Mouse (Mus musculus): ENCODE data around the gene Kcnb1. TPM values are rescaled to one million over a fixed set of nuclear protein-coding genes. Genes with fewer than 3 reads are reported as not detected.

The Kcnb1 gene
- total and polyA plus RNA-seq, 2 experiments from 2014 or later: 1.7 to 4.8 TPM

- 0 out of 2 replicates have a peak overlapping the region, but pooled peaks have one; percentile 22 for H3K27ac ChIP-seq (ENCODE audit: low read depth)
- 43% methylated on average over 10 of the region's 10 CpGs for WGBS
- no peaks in the 10 kb centered on the region; the same call in 1 of the 2 replicates for H3K4me1 ChIP-seq (ENCODE audit: control insufficient read depth, insufficient read depth)
- H3K9me3 ChIP-seq (replicated peaks; ENCODE audit: control insufficient read depth, low read length): 0 out of 2 replicates have a peak, but pooled peaks cover 3% of the 10 kb centered on the region
- ATAC-seq (ENCODE audit: insufficient read depth, low read depth) (peak; percentile 24; the same call in 1 of the 2 replicates), DNase-seq (ENCODE audit: low spot score) (peak; percentile 28)
- no peak for TF ChIP-seq CTCF (IDR thresholded peaks at IDR 0.05; ENCODE audit: low read depth)
- no peak for TF ChIP-seq EP300 (IDR thresholded peaks at IDR 0.05; ENCODE audit: low read depth)
- H3K4me3 ChIP-seq (ENCODE audit: low read depth, low read length): no peak overlapping the region
- H3K27me3 ChIP-seq (ENCODE audit: control insufficient read depth, insufficient read depth, low read length): no peaks in the 10 kb centered on the region
- H3K9ac ChIP-seq (replicated peaks; ENCODE audit: low read depth, low read length): no peak overlapping the region
- no peak overlapping the region for H3K4me2 ChIP-seq (ENCODE audit: low read depth, low read length)
- no peaks in the 10 kb centered on the region for H3K36me3 ChIP-seq (replicated peaks; ENCODE audit: control insufficient read depth, insufficient read depth, low read length)
Measured at GRCm38 (mm10) chr2:167162516-167163021, 27.4 kb downstream of the Kcnb1 start.

GRCm38 (mm10) chr2:167159721-167160120 is 30.2 kb downstream of the Kcnb1 start:
- Histone ChIP-seq H3K27me3 (ENCODE audit: control insufficient read depth, insufficient read depth, low read length) (no peaks in the 10 kb centered on the region), H3K4me1 (ENCODE audit: control insufficient read depth, insufficient read depth) (peaks cover 18% of the 10 kb centered on the region), H3K27ac (ENCODE audit: low read depth) (no peak overlapping the region), H3K36me3 (replicated peaks; ENCODE audit: control insufficient read depth, insufficient read depth, low read length) (no peaks in the 10 kb centered on the region), H3K4me3 (ENCODE audit: low read depth, low read length) (no peak overlapping the region), H3K9ac (replicated peaks; ENCODE audit: low read depth, low read length) (no peak overlapping the region), H3K9me3 (replicated peaks; ENCODE audit: control insufficient read depth, low read length) (0 out of 2 replicates have a peak, but pooled peaks cover 3% of the 10 kb centered on the region), H3K4me2 (ENCODE audit: low read depth, low read length) (no peak overlapping the region)
- ATAC-seq (ENCODE audit: insufficient read depth, low read depth): no peak
- no peak for DNase-seq (ENCODE audit: low spot score)
- no peak for TF ChIP-seq EP300 (IDR thresholded peaks at IDR 0.05; ENCODE audit: low read depth)
- no peak for TF ChIP-seq CTCF (IDR thresholded peaks at IDR 0.05; ENCODE audit: low read depth)
- WGBS: 72% methylated on average over 4 of the region's 4 CpGs

DNA sequence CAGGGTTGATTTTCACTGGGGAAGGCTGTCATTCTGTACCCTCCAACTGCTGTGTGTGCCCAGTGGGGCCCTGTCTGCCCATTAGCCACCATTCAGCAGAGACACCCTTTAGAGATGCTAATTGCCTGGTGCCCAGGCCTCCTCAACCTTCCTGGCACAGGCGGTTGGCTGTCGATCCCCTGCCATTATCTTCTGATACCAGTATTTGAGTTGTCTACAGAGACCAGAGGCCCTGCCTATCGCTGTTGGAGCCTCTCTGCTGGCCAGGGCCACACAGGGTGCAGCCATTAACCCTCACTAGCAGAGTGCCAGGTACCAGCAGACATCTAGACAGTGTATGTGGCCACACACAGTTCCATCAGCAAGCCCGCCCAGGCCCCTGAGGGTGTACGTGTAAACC is 31.2 kb downstream of the Kcnb1 start:
- no peaks in the 10 kb centered on the region for H3K36me3 ChIP-seq (replicated peaks; ENCODE audit: control insufficient read depth, insufficient read depth, low read length)
- ATAC-seq (ENCODE audit: insufficient read depth, low read depth): no peak
- DNase-seq (ENCODE audit: low spot score): no peak
- H3K9me3 ChIP-seq (replicated peaks; ENCODE audit: control insufficient read depth, low read length): 0 out of 2 replicates have a peak, but pooled peaks cover 3% of the 10 kb centered on the region
- no peaks in the 10 kb centered on the region for H3K27me3 ChIP-seq (ENCODE audit: control insufficient read depth, insufficient read depth, low read length)
- no peak overlapping the region for H3K9ac ChIP-seq (replicated peaks; ENCODE audit: low read depth, low read length)
- WGBS: 72% methylated on average over 5 of the region's 5 CpGs
- TF ChIP-seq EP300 (IDR thresholded peaks at IDR 0.05; ENCODE audit: low read depth): no peak
- no peak for TF ChIP-seq CTCF (IDR thresholded peaks at IDR 0.05; ENCODE audit: low read depth)
- no peak overlapping the region for H3K4me3 ChIP-seq (ENCODE audit: low read depth, low read length)
- no peak overlapping the region for H3K4me2 ChIP-seq (ENCODE audit: low read depth, low read length)
- no peak overlapping the region for H3K27ac ChIP-seq (ENCODE audit: low read depth)
- peaks cover 18% of the 10 kb centered on the region for H3K4me1 ChIP-seq (ENCODE audit: control insufficient read depth, insufficient read depth)

DNA sequence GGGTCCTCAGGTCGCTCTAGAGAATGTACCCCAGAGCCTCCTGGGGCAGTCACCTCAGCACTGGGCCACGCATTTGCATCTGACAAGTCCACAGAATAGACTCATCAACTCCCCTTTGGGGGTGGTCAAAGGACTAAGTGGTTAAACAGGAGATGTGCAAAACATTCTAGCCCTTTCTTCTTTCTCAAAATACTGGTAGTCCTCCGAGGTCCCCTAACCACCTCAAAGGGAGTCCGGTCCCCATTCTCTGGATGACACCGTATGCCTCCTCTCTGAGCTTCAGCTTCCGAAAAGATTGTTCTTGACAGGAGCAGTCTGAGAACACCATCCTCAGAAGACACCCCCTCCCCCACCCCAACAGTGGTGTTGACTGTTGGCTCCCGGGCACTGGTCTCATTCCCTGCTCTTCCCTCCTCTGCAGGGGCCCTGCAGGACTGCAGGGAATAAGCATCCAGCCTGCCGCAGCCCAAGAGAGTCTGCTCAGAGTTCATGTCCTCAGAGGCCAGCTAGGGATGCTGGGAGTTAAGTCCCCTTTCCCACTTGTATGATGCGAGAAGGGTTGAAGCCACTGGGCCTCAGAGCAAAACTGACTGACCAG is 33.7 kb downstream of the Kcnb1 start:
- no peak overlapping the region for H3K9ac ChIP-seq (replicated peaks; ENCODE audit: low read depth, low read length)
- TF ChIP-seq EP300 (IDR thresholded peaks at IDR 0.05; ENCODE audit: low read depth) (no peak), CTCF (IDR thresholded peaks at IDR 0.05; ENCODE audit: low read depth) (no peak)
- no peaks in the 10 kb centered on the region for H3K36me3 ChIP-seq (replicated peaks; ENCODE audit: control insufficient read depth, insufficient read depth, low read length)
- no peak overlapping the region for H3K27ac ChIP-seq (ENCODE audit: low read depth)
- H3K4me3 ChIP-seq (ENCODE audit: low read depth, low read length): no peak overlapping the region
- no peaks in the 10 kb centered on the region for H3K27me3 ChIP-seq (ENCODE audit: control insufficient read depth, insufficient read depth, low read length)
- H3K4me2 ChIP-seq (ENCODE audit: low read depth, low read length): no peak overlapping the region
- peaks cover 18% of the 10 kb centered on the region for H3K4me1 ChIP-seq (ENCODE audit: control insufficient read depth, insufficient read depth)
- 0 out of 2 replicates have a peak, but pooled peaks cover 2% of the 10 kb centered on the region for H3K9me3 ChIP-seq (replicated peaks; ENCODE audit: control insufficient read depth, low read length)
- ATAC-seq (ENCODE audit: insufficient read depth, low read depth) (no peak; the same call in 1 of the 2 replicates), DNase-seq (ENCODE audit: low spot score) (no peak)
- WGBS: 40% methylated on average over 9 of the region's 9 CpGs

DNA sequence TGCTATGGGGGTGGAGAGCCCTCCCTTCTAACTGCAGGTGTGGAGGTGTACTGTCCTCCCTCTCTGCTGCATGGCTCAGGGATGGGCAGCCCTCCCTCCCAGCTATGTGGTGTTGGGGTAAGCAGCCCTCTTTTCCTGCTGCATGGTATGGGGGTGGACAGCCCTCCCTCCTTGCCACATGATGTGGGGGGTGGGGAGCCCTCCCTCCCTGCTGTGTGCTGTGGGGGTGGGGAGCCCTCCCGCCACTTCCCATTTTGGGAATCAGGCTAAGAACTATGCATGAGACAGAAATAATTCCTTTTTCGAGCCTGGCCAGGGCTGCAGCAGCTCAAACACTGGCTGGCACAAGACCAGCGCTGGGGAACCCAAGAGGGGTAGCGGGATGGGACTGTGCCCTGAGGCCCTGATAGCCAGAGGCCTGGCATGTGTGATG is 34.4 kb downstream of the Kcnb1 start:
- no peaks in the 10 kb centered on the region for H3K27me3 ChIP-seq (ENCODE audit: control insufficient read depth, insufficient read depth, low read length)
- 31% methylated on average over 4 of the region's 4 CpGs for WGBS
- no peak overlapping the region for H3K9ac ChIP-seq (replicated peaks; ENCODE audit: low read depth, low read length)
- no peaks in the 10 kb centered on the region for H3K36me3 ChIP-seq (replicated peaks; ENCODE audit: control insufficient read depth, insufficient read depth, low read length)
- DNase-seq (ENCODE audit: low spot score): no peak
- H3K27ac ChIP-seq (ENCODE audit: low read depth): no peak overlapping the region
- H3K4me3 ChIP-seq (ENCODE audit: low read depth, low read length): no peak overlapping the region
- no peaks in the 10 kb centered on the region for H3K9me3 ChIP-seq (replicated peaks; ENCODE audit: control insufficient read depth, low read length)
- TF ChIP-seq CTCF (IDR thresholded peaks at IDR 0.05; ENCODE audit: low read depth): no peak
- TF ChIP-seq EP300 (IDR thresholded peaks at IDR 0.05; ENCODE audit: low read depth): no peak
- H3K4me2 ChIP-seq (ENCODE audit: low read depth, low read length): no peak overlapping the region
- ATAC-seq (ENCODE audit: insufficient read depth, low read depth): peak; percentile 50
- peaks cover 18% of the 10 kb centered on the region for H3K4me1 ChIP-seq (ENCODE audit: control insufficient read depth, insufficient read depth)
